Mouse (Mus musculus) spleen, adult 2 months (tissue): Measurements from ENCODE around the gene Ptpn1. TPM values are rescaled to one million over a fixed set of nuclear protein-coding genes. Genes with fewer than 3 reads are reported as not detected.

Source experiments
- DNase-seq, 2 experiments: peaks; one replicate each; pipeline versions ENCODE4 v3.0.0 to v3.0.0-alpha.2; 2012 to 2021; ENCODE audit warnings: low spot score in 2 of 2, low read depth in 1 of 2
- H3K27ac ChIP-seq: fragments of 200-500 bp; 2 replicates; pipeline ENCODE4 v1.5.1; 2012; ENCODE audit warnings: low read length, inconsistent platforms; ENCODE audit not compliant: insufficient read depth
- H3K27me3 ChIP-seq: fragments of 200-500 bp; 2 replicates; pipeline ENCODE4 v1.6.1; 2012; ENCODE audit warnings: mild to moderate bottlenecking, moderate library complexity, low read length, inconsistent platforms; ENCODE audit not compliant: control insufficient read depth, insufficient read depth
- H3K36me3 ChIP-seq: fragments of 200-500 bp; 2 replicates; pipeline ENCODE4 v1.6.1; 2012; ENCODE audit warnings: mild to moderate bottlenecking, low read length, inconsistent platforms; ENCODE audit not compliant: control insufficient read depth, insufficient read depth
- H3K4me1 ChIP-seq: fragments of 200-500 bp; 2 replicates; pipeline ENCODE4 v1.6.1; 2011; ENCODE audit warnings: inconsistent platforms; ENCODE audit not compliant: control insufficient read depth, insufficient read depth, insufficient read length
- H3K4me3 ChIP-seq: fragments of 200-500 bp; 2 replicates; pipeline ENCODE4 v1.5.1; 2011; ENCODE audit warnings: mild to moderate bottlenecking, inconsistent platforms; ENCODE audit not compliant: insufficient read depth, insufficient read length; ENCODE audit errors: extremely low read depth
- CTCF ChIP-seq: fragments of 200-500 bp; IDR thresholded peaks from 2 replicates; pipeline ENCODE4 v1.5.1; 2011; ENCODE audit warnings: mild to moderate bottlenecking, inconsistent platforms; ENCODE audit not compliant: insufficient read depth, insufficient read length, insufficient replicate concordance; ENCODE audit errors: extremely low read depth
- POLR2A ChIP-seq: fragments of 200-500 bp; IDR thresholded peaks from 2 replicates; pipeline ENCODE4 v1.6.1; 2011; ENCODE audit warnings: low read depth, low read length, inconsistent platforms
- WGBS: fragments of 180-500 bp; shearing (Covaris S2); methylation state at CpG from one replicate; pipeline ENCODE4 v1.1.7; 2018; 5-methylcytosine and 5-hydroxymethylcytosine counted together
- polyA plus RNA-seq: library from polyadenylated mRNA; depleted of rRNA; stranded (reverse); fragments of >200 nt; gene quantifications from 2 replicates; pipeline ENCODE4 v1.2.3, GENCODE M21; 2012; rRNA removed

Gene Ptpn1
- polyA plus RNA-seq: 83.8 and 110 TPM in 2 replicates

DNA sequence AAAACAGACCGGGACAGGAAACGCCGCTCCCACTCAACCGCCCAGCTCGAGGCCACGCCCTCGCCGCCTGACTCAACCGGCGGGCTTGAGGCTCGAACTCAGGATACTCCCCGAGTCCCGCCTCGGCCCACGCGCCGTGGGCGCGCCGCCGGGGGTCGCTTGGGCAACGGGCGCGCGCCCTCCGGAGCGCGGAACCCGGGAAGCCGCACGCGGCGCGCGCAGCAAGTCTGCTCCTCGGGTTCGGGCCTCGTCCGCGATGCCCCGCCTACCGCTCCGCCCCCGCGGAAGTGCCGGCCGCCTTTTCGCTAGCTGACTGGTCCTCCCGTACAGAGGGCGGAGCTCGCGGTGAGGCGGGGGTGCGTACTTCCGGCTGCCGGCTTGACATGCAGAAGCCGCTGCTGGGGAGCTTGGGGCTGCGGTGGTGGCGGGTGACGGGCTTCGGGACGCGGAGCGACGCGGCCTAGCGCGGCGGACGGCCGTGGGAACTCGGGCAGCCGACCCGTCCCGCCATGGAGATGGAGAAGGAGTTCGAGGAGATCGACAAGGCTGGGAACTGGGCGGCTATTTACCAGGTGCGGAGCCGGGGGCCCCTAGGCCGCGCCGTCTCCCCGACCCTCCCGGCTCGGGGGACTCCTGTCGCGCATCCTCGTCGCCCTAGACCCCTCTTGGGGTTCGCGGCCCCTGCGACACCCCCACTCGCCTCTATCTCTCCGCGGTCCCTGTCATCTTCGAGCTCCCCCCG is at the start of gene Ptpn1:
Ptpn1 (plus strand) TSS at position 73 of the 742 bp plus-strand sequence.
- peak; percentile 91 for TF ChIP-seq POLR2A
- TF ChIP-seq CTCF: no peak
- Histone ChIP-seq H3K4me3 (peak within 1 kb of the TSS; percentile 93), H3K36me3 (peaks cover 2% of the 10 kb centered on the region; the same call in 1 of the 2 replicates), H3K27ac (peak within 1 kb of the TSS; percentile 95), H3K4me1 (peaks cover 26% of the 10 kb centered on the region), H3K27me3 (no peaks in the 10 kb centered on the region)
- WGBS: under 1% methylated on average over 99 of the region's 99 CpGs
- peak; percentile 91 to 98 for DNase-seq

DNA sequence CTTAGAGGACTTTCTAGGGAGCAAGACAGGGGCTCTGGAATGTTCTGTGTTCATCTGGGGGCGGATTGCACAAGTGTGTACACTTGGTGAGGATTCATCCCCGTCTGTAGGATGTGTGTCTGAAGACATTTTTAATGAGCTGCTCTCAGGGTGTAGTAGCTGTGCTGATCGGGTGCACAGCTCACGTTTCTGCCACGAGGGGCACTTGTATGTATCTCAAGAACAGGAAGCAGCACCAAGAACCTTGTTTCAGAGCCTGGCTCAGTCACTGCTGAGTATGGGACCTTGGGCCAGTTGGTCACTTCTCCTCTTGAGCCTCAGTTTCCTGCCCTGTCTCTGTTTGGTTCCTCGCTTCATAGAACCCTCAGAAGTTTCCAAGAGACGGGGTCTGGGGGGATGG is 45.4 kb upstream of the Ptpn1 start:
- Histone ChIP-seq H3K27ac (no peak overlapping the region), H3K27me3 (no peaks in the 10 kb centered on the region), H3K4me3 (no peak overlapping the region), H3K4me1 (no peaks in the 10 kb centered on the region; the same call in 1 of the 2 replicates), H3K36me3 (no peaks in the 10 kb centered on the region)
- WGBS: 47% methylated on average over 7 of the region's 7 CpGs
- TF ChIP-seq CTCF (no peak), POLR2A (no peak)
- no peak for DNase-seq

DNA sequence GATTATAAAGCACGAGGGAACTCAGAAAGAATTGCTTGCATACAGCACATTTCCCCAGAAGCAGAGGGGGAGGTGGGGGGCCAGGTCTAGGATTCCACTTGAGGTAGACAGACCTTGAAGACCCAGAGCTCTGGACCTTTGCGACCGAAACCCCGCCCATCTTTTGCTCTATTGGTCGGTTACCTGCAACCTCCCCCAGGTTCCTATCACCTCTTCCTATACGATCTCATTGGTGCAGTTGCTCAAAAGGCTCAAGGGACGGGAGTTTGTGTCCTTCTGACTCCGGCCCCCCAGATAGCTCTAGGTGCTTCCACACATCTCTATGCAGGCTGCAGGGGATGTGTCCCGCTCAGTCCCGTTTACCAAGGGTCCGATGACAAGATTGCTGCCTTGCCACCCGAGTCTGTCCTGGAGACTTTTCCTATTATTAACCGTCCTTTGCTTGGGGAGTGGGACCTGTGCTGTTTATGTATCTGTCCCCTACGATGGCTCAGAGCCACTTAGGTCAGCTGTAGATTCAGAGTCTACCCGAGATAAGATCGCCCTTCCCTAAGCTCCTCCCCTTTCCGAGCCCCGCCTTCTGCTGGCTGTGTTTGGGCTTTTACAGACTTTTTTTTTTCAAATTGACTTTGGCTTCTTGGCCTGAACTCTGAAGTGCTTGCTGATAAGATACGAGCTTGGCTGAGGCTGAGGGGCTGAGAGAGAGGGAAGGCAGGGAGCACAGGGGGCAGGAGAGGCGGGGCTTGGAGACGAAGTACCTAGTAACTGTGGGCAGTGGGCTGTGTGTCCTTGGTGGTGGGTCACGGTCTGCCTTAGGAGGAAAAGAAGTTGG is 44.1 kb upstream of the Ptpn1 start:
- WGBS: 18% methylated on average over 22 of the region's 22 CpGs
- no peak overlapping the region for H3K27ac ChIP-seq
- peak in 1 of 2 experiments; percentile 30 for DNase-seq
- no peaks in the 10 kb centered on the region for H3K36me3 ChIP-seq
- no peaks in the 10 kb centered on the region; the same call in 1 of the 2 replicates for H3K4me1 ChIP-seq
- H3K27me3 ChIP-seq: no peaks in the 10 kb centered on the region
- peak overlapping the region; percentile 45 for H3K4me3 ChIP-seq
- TF ChIP-seq CTCF: no peak
- TF ChIP-seq POLR2A: no peak

DNA sequence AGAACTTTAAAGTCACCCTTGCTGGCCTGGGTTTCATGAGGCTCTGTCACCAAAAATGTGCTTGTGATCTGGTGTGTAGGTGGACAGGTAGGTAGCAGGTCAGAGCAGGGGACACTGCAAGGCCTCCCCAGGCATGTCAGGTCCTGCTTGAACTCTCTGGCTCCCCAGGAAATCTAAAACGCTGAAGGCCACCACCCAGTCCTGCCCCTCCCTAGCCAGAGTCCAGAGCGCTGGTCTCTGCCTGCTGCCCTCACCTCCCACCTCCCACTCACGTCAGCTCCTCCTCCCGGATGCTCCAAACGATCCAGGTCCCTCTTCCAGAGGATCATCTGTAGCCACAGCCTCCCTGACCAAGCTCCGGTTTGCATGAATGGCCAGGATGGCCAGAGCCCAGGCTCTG is 43.0 kb upstream of the Ptpn1 start:
- no peak for TF ChIP-seq POLR2A
- no peak for TF ChIP-seq CTCF
- no peak overlapping the region for H3K27ac ChIP-seq
- H3K4me1 ChIP-seq: no peaks in the 10 kb centered on the region; the same call in 1 of the 2 replicates
- no peak for DNase-seq
- no peaks in the 10 kb centered on the region for H3K27me3 ChIP-seq
- no peaks in the 10 kb centered on the region for H3K36me3 ChIP-seq
- WGBS: 90% methylated on average over 6 of the region's 6 CpGs
- no peak overlapping the region for H3K4me3 ChIP-seq

DNA sequence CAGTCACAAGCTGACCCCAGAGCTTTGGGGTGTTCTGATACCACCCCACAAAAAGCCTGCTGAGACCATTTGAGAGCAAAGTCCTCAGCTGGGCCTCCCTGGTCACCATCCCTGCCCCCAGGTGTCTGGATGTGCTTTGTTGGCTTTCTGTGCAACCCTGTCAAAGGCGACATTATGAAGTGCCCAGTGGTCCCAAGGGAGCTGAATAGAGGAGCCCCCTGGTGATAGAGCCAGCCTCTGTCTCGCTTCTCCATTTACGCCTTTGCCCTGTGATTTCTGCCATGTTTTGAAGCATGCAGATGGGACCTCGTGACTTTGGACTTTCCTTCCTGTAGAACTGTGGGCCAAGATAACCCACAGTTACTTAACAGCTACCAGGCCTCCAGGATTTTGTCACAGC is 42.0 kb upstream of the Ptpn1 start:
- DNase-seq: no peak
- no peak overlapping the region for H3K27ac ChIP-seq
- TF ChIP-seq CTCF: no peak
- TF ChIP-seq POLR2A: no peak

DNA sequence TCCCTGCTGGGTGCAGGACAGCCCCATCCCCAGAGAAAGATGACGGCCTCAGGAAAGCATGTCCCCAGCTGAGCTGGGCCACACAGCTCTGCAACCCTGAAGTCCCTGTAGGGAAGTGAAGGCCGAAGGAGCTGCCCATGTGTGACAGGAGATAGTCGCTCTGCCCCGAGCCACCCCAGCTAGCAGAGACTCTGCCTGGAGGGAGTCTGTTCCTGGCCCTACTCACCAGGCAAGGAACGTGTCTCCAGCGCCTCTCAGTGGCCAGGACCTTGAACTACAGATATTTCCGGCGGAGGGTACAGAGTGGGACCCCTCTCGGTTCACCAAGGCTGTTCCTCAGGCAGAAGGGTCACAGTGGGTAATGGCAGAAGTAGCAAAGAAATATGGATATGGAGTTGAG is 39.9 kb upstream of the Ptpn1 start:
- no peak for TF ChIP-seq POLR2A
- TF ChIP-seq CTCF: peak; percentile 79; the same call in 1 of the 2 replicates
- Histone ChIP-seq H3K27ac (no peak overlapping the region), H3K4me3 (no peak overlapping the region), H3K36me3 (no peaks in the 10 kb centered on the region), H3K27me3 (no peaks in the 10 kb centered on the region), H3K4me1 (no peaks in the 10 kb centered on the region; the same call in 1 of the 2 replicates)
- peak in 1 of 2 experiments; percentile 54 for DNase-seq
- WGBS: 11% methylated on average over 9 of the region's 9 CpGs

More for the DNA sequence above, 42.0 kb upstream of the Ptpn1 start:
- no peaks in the 10 kb centered on the region; the same call in 1 of the 2 replicates for H3K4me1 ChIP-seq
- WGBS: 37% methylated on average over 4 of the region's 4 CpGs
- no peaks in the 10 kb centered on the region for H3K36me3 ChIP-seq
- no peaks in the 10 kb centered on the region for H3K27me3 ChIP-seq
- no peak overlapping the region for H3K4me3 ChIP-seq
